Comparison of ENCODE assay signal across 25 mouse cellular contexts in genomic region chr16:39298856-39299255, GRCm38 (mm10).
"Had no signal": no experiment of that assay in that cellular context is flagged by ENCODE, and none has a peak within 500 bp of the region (broad histone marks: within the 10 kb centered on the region; RNA-seq: fewer than 3 reads in every experiment).

No protein-coding gene starts in this region.

- H3K27me3 ChIP-seq: heart, embryonic 12.5 days; hindbrain, embryonic 13.5 days; hindbrain, embryonic 15.5 days; intestine, embryonic 15.5 days; limb, embryonic 12.5 days had no signal

- H3K9me3 ChIP-seq: heart, embryonic 10.5 days; heart, embryonic 12.5 days; hindbrain, embryonic 10.5 days; hindbrain, embryonic 13.5 days; hindbrain, embryonic 15.5 days; intestine, embryonic 15.5 days; limb, embryonic 10.5 days; limb, embryonic 12.5 days had no signal

- H3K4me1 ChIP-seq: intestine, embryonic 15.5 days had no signal

- DNase-seq: gastrocnemius, adult 2 months; gastrocnemius, postnatal 10 days; gastrocnemius, postnatal 25 days; heart, adult 18-20 months; heart, postnatal 10 days; heart, postnatal 4 days; kidney, adult 18-20 months; kidney, adult 8-10 months; kidney, postnatal 10 days; kidney, postnatal 25 days; kidney, postnatal 4 days; liver had no signal

- H3K9ac ChIP-seq: heart, embryonic 12.5 days; hindbrain, embryonic 13.5 days; hindbrain, embryonic 15.5 days; intestine, embryonic 15.5 days; limb, embryonic 12.5 days had no signal

- H3K4me3 ChIP-seq: gastrocnemius, adult 2 months; heart, embryonic 10.5 days; heart, embryonic 12.5 days; hindbrain, embryonic 10.5 days; hindbrain, embryonic 13.5 days; hindbrain, embryonic 15.5 days; intestine, embryonic 15.5 days; layer of hippocampus, adult 2 months; left cerebral cortex, adult 2 months; limb, embryonic 10.5 days; limb, embryonic 12.5 days had no signal

- H3K36me3 ChIP-seq: heart, embryonic 10.5 days; heart, embryonic 12.5 days; hindbrain, embryonic 10.5 days; hindbrain, embryonic 13.5 days; hindbrain, embryonic 15.5 days; intestine, embryonic 15.5 days; limb, embryonic 10.5 days; limb, embryonic 12.5 days had no signal

- ATAC-seq: inflammation-experienced regulatory T-cells, adult 6 months; intestine, embryonic 15.5 days; intestine, postnatal 0 days had no signal

- H3K27ac ChIP-seq: gastrocnemius, adult 2 months; heart, embryonic 10.5 days; hindbrain, embryonic 10.5 days; hindbrain, embryonic 13.5 days; hindbrain, embryonic 15.5 days; intestine, embryonic 15.5 days; layer of hippocampus, adult 2 months; left cerebral cortex, adult 2 months; limb, embryonic 10.5 days; limb, embryonic 12.5 days had no signal

- H3K4me2 ChIP-seq: heart, embryonic 12.5 days; hindbrain, embryonic 13.5 days; hindbrain, embryonic 15.5 days; intestine, embryonic 15.5 days; limb, embryonic 12.5 days; liver, embryonic 11.5 days had no signal
